Comparison of ENCODE assay signal across 23 mouse cellular contexts in the genomic region with DNA sequence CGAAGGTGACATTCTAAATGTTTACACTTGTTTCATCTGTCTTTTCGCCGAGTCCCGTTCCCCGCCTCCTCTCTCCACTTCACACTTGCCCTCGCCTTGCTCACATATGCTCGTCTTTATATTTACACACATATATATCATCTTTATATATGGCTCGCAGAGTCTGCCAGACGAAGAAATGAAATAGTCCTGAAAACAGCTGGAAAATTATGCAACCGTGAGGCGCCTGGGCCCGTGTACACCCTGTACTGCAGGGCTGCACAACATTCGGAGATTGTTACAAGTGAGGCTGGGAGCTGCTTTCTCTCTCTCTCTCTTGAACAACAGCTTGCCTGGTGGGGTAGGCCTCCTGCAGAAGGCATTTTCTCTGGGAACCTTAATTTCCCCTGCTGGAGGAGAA. TPM values are rescaled to one million over a fixed set of nuclear protein-coding genes. Genes with fewer than 3 reads are reported as not detected.
DNase-seq lines count a peak whose midpoint lies in the region; ATAC-seq and TF ChIP-seq lines count a peak whose summit lies in the region.
"Had no signal": no experiment of that assay in that cellular context is flagged by ENCODE, and none has a peak within 500 bp of the region (broad histone marks: within the 10 kb centered on the region; RNA-seq: fewer than 3 reads in every experiment).

No protein-coding gene starts in this region.

- H3K36me3 ChIP-seq in kidney, postnatal 0 days (ENCODE audit: insufficient read depth, low read length) = no peaks in the 10 kb centered on the region
- H3K36me3 ChIP-seq in lung, embryonic 16.5 days (ENCODE audit: control insufficient read depth, insufficient read depth, low read length) = no peaks in the 10 kb centered on the region
- H3K36me3 ChIP-seq in intestine, embryonic 15.5 days = no peaks in the 10 kb centered on the region
- H3K36me3 ChIP-seq: embryonic facial prominence, embryonic 13.5 days; G1E; heart, embryonic 10.5 days; limb, embryonic 10.5 days had no signal

- no peaks in the 10 kb centered on the region for H3K9me3 ChIP-seq in kidney, postnatal 0 days (replicated peaks; ENCODE audit: low read length)
- H3K9me3 ChIP-seq in lung, embryonic 16.5 days (ENCODE audit: control insufficient read depth, low read length) = no peaks in the 10 kb centered on the region
- H3K9me3 ChIP-seq in intestine, embryonic 15.5 days = no peaks in the 10 kb centered on the region
- H3K9me3 ChIP-seq: embryonic facial prominence, embryonic 13.5 days; heart, embryonic 10.5 days; limb, embryonic 10.5 days had no signal

- no peak overlapping the region for H3K4me2 ChIP-seq in kidney, postnatal 0 days (ENCODE audit: low read length)
- no peak overlapping the region for H3K4me2 ChIP-seq in lung, embryonic 16.5 days (ENCODE audit: low read depth, low read length)
- H3K4me2 ChIP-seq in intestine, embryonic 15.5 days (replicated peaks) = no peak overlapping the region
- H3K4me2 ChIP-seq: embryonic facial prominence, embryonic 13.5 days had no signal

- no peaks in the 10 kb centered on the region for H3K4me1 ChIP-seq in kidney, postnatal 0 days (replicated peaks; ENCODE audit: insufficient read depth, low read length)
- no peaks in the 10 kb centered on the region for H3K4me1 ChIP-seq in lung, embryonic 16.5 days (replicated peaks; ENCODE audit: control insufficient read depth, insufficient read depth, low read length)
- H3K4me1 ChIP-seq in intestine, embryonic 15.5 days (replicated peaks) = no peaks in the 10 kb centered on the region
- H3K4me1 ChIP-seq: heart, embryonic 10.5 days had no signal

- H3K27me3 ChIP-seq in kidney, postnatal 0 days (ENCODE audit: insufficient read depth, low read length) = no peaks in the 10 kb centered on the region
- no peaks in the 10 kb centered on the region for H3K27me3 ChIP-seq in lung, embryonic 16.5 days (ENCODE audit: control insufficient read depth, insufficient read depth, low read depth, low read length)
- 0 out of 2 replicates have a peak, but pooled peaks cover 3% of the 10 kb centered on the region for H3K27me3 ChIP-seq in intestine, embryonic 15.5 days (replicated peaks)
- H3K27me3 ChIP-seq: embryonic facial prominence, embryonic 13.5 days had no signal

- H3K4me3 ChIP-seq in kidney, postnatal 0 days (replicated peaks; ENCODE audit: low read depth, low read length) = no peak overlapping the region
- no peak overlapping the region for H3K4me3 ChIP-seq in lung, embryonic 16.5 days (ENCODE audit: low read length)
- H3K4me3 ChIP-seq in intestine, embryonic 15.5 days (replicated peaks) = no peak overlapping the region
- H3K4me3 ChIP-seq: embryonic facial prominence, embryonic 13.5 days; gastrocnemius, adult 2 months; heart, embryonic 10.5 days; limb, embryonic 10.5 days; myocyte had no signal

- peak; percentile 7 for DNase-seq in kidney, postnatal 0 days (ENCODE audit: low spot score)
- DNase-seq in kidney, postnatal 36 days = no peak
- no peak for DNase-seq in lung, postnatal 25 days (ENCODE audit: low spot score)
- DNase-seq in left cerebral cortex, adult 9 months (ENCODE audit: low spot score in 2 of 2) = peak; percentile 33 to 63
- DNase-seq in right cerebral cortex, postnatal 25 days = peak; percentile 41
- DNase-seq: adrenal gland, postnatal 25 days; cerebellum, adult 11-12 months; cerebellum, postnatal 14 days; gastrocnemius, adult 2 months; kidney, adult 8-10 months; kidney, postnatal 4 days; liver, postnatal 0 days; midbrain, embryonic 14.5 days had no signal

- no peak for ATAC-seq in kidney, postnatal 0 days (replicated peaks; ENCODE audit: low FRiP score, low read depth)
- peak; percentile 74 for ATAC-seq in lung, embryonic 16.5 days (ENCODE audit: low read depth)
- ATAC-seq in intestine, embryonic 15.5 days = no peak
- no peak for ATAC-seq in CD4-positive, CD25-positive, alpha-beta regulatory T cell, adult 4 months
- ATAC-seq: activated CD4-positive, CD25-positive, alpha-beta regulatory T cell, adult 4 months; forebrain, embryonic 14.5 days; liver, postnatal 0 days had no signal

- WGBS in kidney, postnatal 0 days = 62% methylated on average over 13 of the region's 13 CpGs
- WGBS in lung, embryonic 16.5 days = 55% methylated on average over 13 of the region's 13 CpGs
- 72% methylated on average over 13 of the region's 13 CpGs for WGBS in intestine, embryonic 15.5 days

- H3K9ac ChIP-seq in kidney, postnatal 0 days (ENCODE audit: low read depth, low read length) = no peak overlapping the region
- H3K9ac ChIP-seq in lung, embryonic 16.5 days (ENCODE audit: low read length) = no peak overlapping the region
- no peak overlapping the region for H3K9ac ChIP-seq in intestine, embryonic 15.5 days
- H3K9ac ChIP-seq: embryonic facial prominence, embryonic 13.5 days; liver, postnatal 0 days had no signal

- TF ChIP-seq CTCF in kidney, postnatal 0 days (IDR thresholded peaks at IDR 0.05; ENCODE audit: low read depth) = no peak

- H3K27ac ChIP-seq in kidney, postnatal 0 days = no peak overlapping the region
- H3K27ac ChIP-seq in lung, embryonic 16.5 days (ENCODE audit: low read length) = no peak overlapping the region
- no peak overlapping the region for H3K27ac ChIP-seq in intestine, embryonic 15.5 days
- H3K27ac ChIP-seq: embryonic facial prominence, embryonic 13.5 days; gastrocnemius, adult 2 months; heart, embryonic 10.5 days; limb, embryonic 10.5 days had no signal

RNA-seq across cellular contexts. Expression of a gene that starts 10.8 kb away (rescaled TPM):
- 5.0 and 5.2 TPM in 2 replicates for polyA plus RNA-seq in kidney, postnatal 0 days (2015; fragmentation: Nextera tagmentation; extraction: Ambion mirVana)
- 14.0 and 16.3 TPM in 2 replicates for polyA plus RNA-seq in lung, embryonic 16.5 days (2015; fragmentation: Nextera tagmentation; extraction: Ambion mirVana)
- polyA plus RNA-seq in intestine, embryonic 15.5 days (2015; fragmentation: Nextera tagmentation; extraction: Ambion mirVana) = 8.5 and 9.0 TPM in 2 replicates
- not detected for polyA plus RNA-seq in CD4-positive, CD25-positive, alpha-beta regulatory T cell, adult 4 months (2017; shearing (Covaris generic))
- polyA plus RNA-seq: activated CD4-positive, CD25-positive, alpha-beta regulatory T cell, adult 4 months; G1E had no signal

Comparison
In these comparisons a context has a peak if more than half of its experiments do, and no peak if none do; other contexts are left out.
1. DNase-seq: peak in kidney, postnatal 0 days (single experiment), left cerebral cortex, adult 9 months (2 of 2) and right cerebral cortex, postnatal 25 days (single experiment); none in kidney, postnatal 36 days (0 of 2) and lung, postnatal 25 days (single experiment).